Mouse (Mus musculus) neural tube, embryonic 14.5 days (tissue): ENCODE measurements at regions not wholly inside any gene's neighbourhood (a gene's known extent, or its start where the extent isn't known, plus 50 kb on each side); places are given as distances from the start of the nearest gene placed in this dataset.
"Not testable (repeated sequence)": the region's sequence is repeated elsewhere in the genome, so short reads cannot be mapped to it uniquely, and the experiment has no call there.

Experiments used
- ATAC-seq: fragments of 200-750 bp; cut with Nextera tagmentation; 2 replicates; pipeline ENCODE4 v1.8.0; 2017; ENCODE audit warnings: low read depth, mild to moderate bottlenecking, moderate TSS enrichment, moderate library complexity
- H3K27ac ChIP-seq: fragments of 300-500 bp; sonication (generic); 2 replicates; pipeline ENCODE4 v1.5.1; 2014; ENCODE audit warnings: low read depth, mild to moderate bottlenecking, control low read depth, low read length, moderate library complexity, mixed read lengths
- H3K27me3 ChIP-seq: fragments of 300-500 bp; sonication (generic); 2 replicates; pipeline ENCODE4 v1.6.1; 2014; ENCODE audit warnings: low read length; ENCODE audit not compliant: control insufficient read depth, insufficient read depth
- H3K36me3 ChIP-seq: fragments of 300-500 bp; sonication (generic); 2 replicates; pipeline ENCODE4 v1.6.1; 2014; ENCODE audit warnings: low read length, mixed read lengths; ENCODE audit not compliant: control insufficient read depth, insufficient read depth
- H3K4me1 ChIP-seq: fragments of 300-500 bp; sonication (generic); 2 replicates; pipeline ENCODE4 v1.6.1; 2014; ENCODE audit warnings: low read length; ENCODE audit not compliant: control insufficient read depth, insufficient read depth
- H3K4me2 ChIP-seq: fragments of 300-500 bp; sonication (generic); 2 replicates; pipeline ENCODE4 v1.6.1; 2014; ENCODE audit warnings: mild to moderate bottlenecking, low read depth, low read length, control low read depth
- H3K4me3 ChIP-seq: fragments of 300-500 bp; sonication (generic); 2 replicates; pipeline ENCODE4 v1.5.1; 2014; ENCODE audit warnings: low read depth, low read length, control low read depth, mixed read lengths
- H3K9ac ChIP-seq: fragments of 300-500 bp; sonication (generic); replicated peaks from 2 replicates; pipeline ENCODE4 v1.6.1; 2014; ENCODE audit warnings: low read depth, mild to moderate bottlenecking, control low read depth, low read length, mixed read lengths
- H3K9me3 ChIP-seq: fragments of 300-500 bp; sonication (generic); 2 replicates; pipeline ENCODE4 v1.6.1; 2016; ENCODE audit warnings: low read length; ENCODE audit not compliant: control insufficient read depth
- WGBS: fragments of 180-500 bp; shearing (Covaris S2); extraction: QIAGEN DNeasy Blood & Tissue Kit; methylation state at CpG from one replicate; pipeline ENCODE4 v1.1.7; 2014; 5-methylcytosine and 5-hydroxymethylcytosine counted together

GRCm38 (mm10) chr13:5558095-5558494 lies 303.2 kb upstream of the Klf6 start:
- Histone ChIP-seq H3K4me3 (no peak overlapping the region), H3K9me3 (no peaks in the 10 kb centered on the region), H3K27me3 (no peaks in the 10 kb centered on the region), H3K4me2 (no peak overlapping the region), H3K9ac (no peak overlapping the region), H3K4me1 (no peaks in the 10 kb centered on the region), H3K27ac (no peak overlapping the region), H3K36me3 (no peaks in the 10 kb centered on the region)
- no peak for ATAC-seq

- Histone ChIP-seq H3K4me1 (no peaks in the 10 kb centered on the region), H3K9ac (no peak overlapping the region), H3K36me3 (no peaks in the 10 kb centered on the region), H3K27ac (no peak overlapping the region), H3K4me2 (no peak overlapping the region), H3K4me3 (no peak overlapping the region), H3K27me3 (no peaks in the 10 kb centered on the region), H3K9me3 (no peaks in the 10 kb centered on the region)
- WGBS: 74% methylated on average over 2 of the region's 2 CpGs
- ATAC-seq: no peak
Observed at GRCm38 (mm10) chr13:5566479-5566878, 294.8 kb upstream of the Klf6 start.

GRCm38 (mm10) chr13:5566896-5567295 lies 294.4 kb upstream of the Klf6 start:
- Histone ChIP-seq H3K9me3 (no peaks in the 10 kb centered on the region), H3K4me1 (no peaks in the 10 kb centered on the region), H3K4me2 (no peak overlapping the region), H3K27me3 (no peaks in the 10 kb centered on the region), H3K36me3 (no peaks in the 10 kb centered on the region), H3K27ac (no peak overlapping the region), H3K9ac (no peak overlapping the region), H3K4me3 (no peak overlapping the region)
- no peak for ATAC-seq
- WGBS: 94% methylated on average over 2 of the region's 2 CpGs

GRCm38 (mm10) chr13:5569579-5569978 lies 291.7 kb upstream of the Klf6 start:
- WGBS: 97% methylated on average over 1 of the region's 1 CpGs
- no peaks in the 10 kb centered on the region for H3K9me3 ChIP-seq

GRCm38 (mm10) chr13:5570386-5570785 lies 290.9 kb upstream of the Klf6 start:
- Histone ChIP-seq H3K27ac (no peak overlapping the region), H3K36me3 (no peaks in the 10 kb centered on the region), H3K9me3 (no peaks in the 10 kb centered on the region), H3K4me2 (no peak overlapping the region), H3K9ac (no peak overlapping the region), H3K4me3 (no peak overlapping the region), H3K27me3 (no peaks in the 10 kb centered on the region), H3K4me1 (no peaks in the 10 kb centered on the region)
- 97% methylated on average over 2 of the region's 2 CpGs for WGBS
- ATAC-seq: no peak

More at GRCm38 (mm10) chr13:5569579-5569978, 291.7 kb upstream of the Klf6 start:
- H3K9ac ChIP-seq: no peak overlapping the region
- no peak for ATAC-seq
- no peak overlapping the region for H3K4me3 ChIP-seq
- H3K36me3 ChIP-seq: no peaks in the 10 kb centered on the region
- H3K4me2 ChIP-seq: no peak overlapping the region
- H3K27ac ChIP-seq: no peak overlapping the region
- no peaks in the 10 kb centered on the region for H3K27me3 ChIP-seq
- no peaks in the 10 kb centered on the region for H3K4me1 ChIP-seq

- 70% methylated on average over 5 of the region's 5 CpGs for WGBS
- no peaks in the 10 kb centered on the region for H3K4me1 ChIP-seq
- no peaks in the 10 kb centered on the region for H3K27me3 ChIP-seq
- no peak overlapping the region for H3K9ac ChIP-seq
- ATAC-seq: no peak
- H3K27ac ChIP-seq: no peak overlapping the region
- H3K4me2 ChIP-seq: no peak overlapping the region
- H3K9me3 ChIP-seq: no peaks in the 10 kb centered on the region
- no peaks in the 10 kb centered on the region for H3K36me3 ChIP-seq
- no peak overlapping the region for H3K4me3 ChIP-seq
Observed at GRCm38 (mm10) chr13:5576568-5576967, 284.7 kb upstream of the Klf6 start.

GRCm38 (mm10) chr13:5583681-5584080 lies 277.6 kb upstream of the Klf6 start:
- H3K4me2 ChIP-seq, H3K4me1 ChIP-seq, H3K9me3 ChIP-seq, H3K36me3 ChIP-seq, ATAC-seq, H3K27me3 ChIP-seq, H3K27ac ChIP-seq, H3K9ac ChIP-seq, H3K4me3 ChIP-seq: not testable (repeated sequence)
- 86% methylated on average over 7 of the region's 7 CpGs for WGBS

GRCm38 (mm10) chr13:5587196-5587595 lies 274.1 kb upstream of the Klf6 start:
- Histone ChIP-seq H3K27me3 (no peaks in the 10 kb centered on the region), H3K36me3 (no peaks in the 10 kb centered on the region), H3K4me3 (no peak overlapping the region), H3K4me2 (no peak overlapping the region), H3K9ac (no peak overlapping the region), H3K9me3 (no peaks in the 10 kb centered on the region), H3K27ac (no peak overlapping the region), H3K4me1 (no peaks in the 10 kb centered on the region)
- no peak for ATAC-seq

GRCm38 (mm10) chr13:5591286-5591685 lies 270.0 kb upstream of the Klf6 start:
- Histone ChIP-seq H3K4me3 (no peak overlapping the region), H3K9me3 (no peaks in the 10 kb centered on the region), H3K27ac (no peak overlapping the region), H3K9ac (no peak overlapping the region), H3K36me3 (no peaks in the 10 kb centered on the region), H3K4me2 (no peak overlapping the region), H3K27me3 (no peaks in the 10 kb centered on the region), H3K4me1 (no peaks in the 10 kb centered on the region)
- no peak for ATAC-seq
- 67% methylated on average over 2 of the region's 2 CpGs for WGBS
